Mouse (Mus musculus): ENCODE data around the gene Selenof. TPM values are rescaled to one million over a fixed set of nuclear protein-coding genes. Genes with fewer than 3 reads are reported as not detected.

The Selenof gene
- total and polyA plus RNA-seq, 3 experiments = 265 to 1,760 (median 316) TPM

- Histone ChIP-seq H3K9me3 (replicated peaks; ENCODE audit: insufficient read depth, low read length) (no peaks in the 10 kb centered on the region), H3K27me3 (ENCODE audit: control insufficient read depth in 1 of 2, insufficient read depth in 2 of 2, low read length in 2 of 2) (no peaks in the 10 kb centered on the region), H3K4me1 (ENCODE audit: control insufficient read depth in 1 of 2, insufficient read depth in 2 of 2, low read length in 2 of 2) (peaks cover 0 to 6% of the 10 kb centered on the region in 2 experiments; a peak in 3 of 4 replicates), H3K36me3 (ENCODE audit: control insufficient read depth in 1 of 2, insufficient read depth in 2 of 2, low read length in 2 of 2) (peaks cover 0 to 5% of the 10 kb centered on the region in 2 experiments; a peak in 2 of 4 replicates), H3K27ac (ENCODE audit: control insufficient read depth, low read depth, low read length) (no peak overlapping the region), H3K79me2 (ENCODE audit: control insufficient read depth, insufficient read depth, low read length, poor library complexity) (peaks cover 33% of the 10 kb centered on the region), H3K9ac (ENCODE audit: control insufficient read depth, low read depth, low read length, poor library complexity, severe bottlenecking) (no peak overlapping the region), H3K4me3 (ENCODE audit: control insufficient read depth in 1 of 2, insufficient read depth in 1 of 2, low read depth in 2 of 2, low read length in 2 of 2) (no peak overlapping the region)
- TF ChIP-seq EP300 (IDR thresholded peaks at IDR 0.05; ENCODE audit: low read depth in 1 of 2, low read length in 2 of 2) (no peak), TBP (IDR thresholded peaks at IDR 0.05; ENCODE audit: low read depth, low read length) (no peak), ETS1 (IDR thresholded peaks at IDR 0.05; ENCODE audit: low read depth, low read length) (no peak), GATA1 (IDR thresholded peaks at IDR 0.05; ENCODE audit: low read depth, low read length) (no peak), UBTF (IDR thresholded peaks at IDR 0.05; ENCODE audit: borderline replicate concordance, insufficient read depth, low read depth, low read length) (no peak), MAZ (IDR thresholded peaks at IDR 0.05; ENCODE audit: low read depth, low read length) (no peak), ZC3H11A (IDR thresholded peaks at IDR 0.05; ENCODE audit: low read depth, low read length) (no peak), SMC3 (IDR thresholded peaks at IDR 0.05; ENCODE audit: low read depth, low read length) (no peak)
- no peak for DNase-seq (ENCODE audit: low read depth, low spot score)
These were observed 11.8 kb upstream of the Selenof start for GRCm38 (mm10) chr3:144558274-144558673.

- peaks cover 0 to 6% of the 10 kb centered on the region in 2 experiments; a peak in 3 of 4 replicates for H3K4me1 ChIP-seq (ENCODE audit: control insufficient read depth in 1 of 2, insufficient read depth in 2 of 2, low read length in 2 of 2)
- H3K4me3 ChIP-seq (ENCODE audit: control insufficient read depth in 1 of 2, insufficient read depth in 1 of 2, low read depth in 2 of 2, low read length in 2 of 2) = no peak overlapping the region
These were observed 8.4 kb upstream of the Selenof start for GRCm38 (mm10) chr3:144561511-144562250.

GRCm38 (mm10) chr3:144563916-144564315, 6.2 kb upstream of the Selenof start:
- Histone ChIP-seq H3K79me2 (ENCODE audit: control insufficient read depth, insufficient read depth, low read length, poor library complexity) (peaks cover 50% of the 10 kb centered on the region), H3K4me1 (ENCODE audit: control insufficient read depth in 1 of 2, insufficient read depth in 2 of 2, low read length in 2 of 2) (peaks cover 0 to 9% of the 10 kb centered on the region in 2 experiments; a peak in 3 of 4 replicates), H3K27ac (ENCODE audit: control insufficient read depth, low read depth, low read length) (no peak overlapping the region), H3K36me3 (ENCODE audit: control insufficient read depth in 1 of 2, insufficient read depth in 2 of 2, low read length in 2 of 2) (peaks cover 0 to 24% of the 10 kb centered on the region in 2 experiments; a peak in 2 of 4 replicates), H3K9me3 (replicated peaks; ENCODE audit: insufficient read depth, low read length) (no peaks in the 10 kb centered on the region), H3K9ac (ENCODE audit: control insufficient read depth, low read depth, low read length, poor library complexity, severe bottlenecking) (no peak overlapping the region), H3K4me3 (ENCODE audit: control insufficient read depth in 1 of 2, insufficient read depth in 1 of 2, low read depth in 2 of 2, low read length in 2 of 2) (no peak overlapping the region), H3K27me3 (ENCODE audit: control insufficient read depth in 1 of 2, insufficient read depth in 2 of 2, low read length in 2 of 2) (no peaks in the 10 kb centered on the region)
- DNase-seq (ENCODE audit: low read depth, low spot score) = no peak
- TF ChIP-seq MXI1 (IDR thresholded peaks at IDR 0.05; ENCODE audit: low read depth, low read length) = no peak
- no peak for TF ChIP-seq HCFC1 (IDR thresholded peaks at IDR 0.05; ENCODE audit: low read depth, low read length)
- TF ChIP-seq ELF1 (IDR thresholded peaks at IDR 0.05; ENCODE audit: low read depth, low read length) = no peak
- TF ChIP-seq E2F4 (IDR thresholded peaks at IDR 0.05; ENCODE audit: borderline replicate concordance, low read depth, low read length) = no peak
- no peak for TF ChIP-seq JUND (IDR thresholded peaks at IDR 0.05; ENCODE audit: low read depth, low read length)
- no peak for TF ChIP-seq MAZ (IDR thresholded peaks at IDR 0.05; ENCODE audit: low read depth, low read length)
- TF ChIP-seq MYB (IDR thresholded peaks at IDR 0.05; ENCODE audit: low read depth, low read length) = no peak
- no peak for TF ChIP-seq POLR2A (IDR thresholded peaks at IDR 0.05; ENCODE audit: control insufficient read depth in 1 of 2, insufficient read depth in 1 of 2, low read depth in 1 of 2, low read length in 2 of 2, poor library complexity in 1 of 2)
- no peak for TF ChIP-seq MAFK (IDR thresholded peaks at IDR 0.05; ENCODE audit: borderline replicate concordance, low read depth, low read length)
- no peak for TF ChIP-seq GABPA (IDR thresholded peaks at IDR 0.05; ENCODE audit: low read depth, low read length)
- no peak for TF ChIP-seq KAT2A (conservative IDR thresholded peaks at IDR 0.05; ENCODE audit: low read depth, low read length)
- no peak for TF ChIP-seq RCOR1 (IDR thresholded peaks at IDR 0.05; ENCODE audit: low read depth, low read length)
- no peak for TF ChIP-seq UBTF (IDR thresholded peaks at IDR 0.05; ENCODE audit: borderline replicate concordance, insufficient read depth, low read depth, low read length)
- no peak for TF ChIP-seq TBP (IDR thresholded peaks at IDR 0.05; ENCODE audit: low read depth, low read length)
- no peak for TF ChIP-seq SIN3A (IDR thresholded peaks at IDR 0.05; ENCODE audit: low read length)

More at GRCm38 (mm10) chr3:144561511-144562250, 8.4 kb upstream of the Selenof start:
- Histone ChIP-seq H3K36me3 (ENCODE audit: control insufficient read depth in 1 of 2, insufficient read depth in 2 of 2, low read length in 2 of 2) (peaks cover 0 to 8% of the 10 kb centered on the region in 2 experiments; a peak in 2 of 4 replicates), H3K79me2 (ENCODE audit: control insufficient read depth, insufficient read depth, low read length, poor library complexity) (peaks cover 47% of the 10 kb centered on the region), H3K9me3 (replicated peaks; ENCODE audit: insufficient read depth, low read length) (no peaks in the 10 kb centered on the region), H3K27me3 (ENCODE audit: control insufficient read depth in 1 of 2, insufficient read depth in 2 of 2, low read length in 2 of 2) (no peaks in the 10 kb centered on the region), H3K9ac (ENCODE audit: control insufficient read depth, low read depth, low read length, poor library complexity, severe bottlenecking) (no peak overlapping the region), H3K27ac (ENCODE audit: control insufficient read depth, low read depth, low read length) (no peak overlapping the region)
- no peak for DNase-seq (ENCODE audit: low read depth, low spot score)
- TF ChIP-seq USF1 (IDR thresholded peaks at IDR 0.05; ENCODE audit: low read depth, low read length) = no peak
- no peak for TF ChIP-seq MYC (IDR thresholded peaks at IDR 0.05; ENCODE audit: low read depth, low read length)
- TF ChIP-seq MAZ (IDR thresholded peaks at IDR 0.05; ENCODE audit: low read depth, low read length) = no peak
- TF ChIP-seq ELF1 (IDR thresholded peaks at IDR 0.05; ENCODE audit: low read depth, low read length) = no peak
- TF ChIP-seq HCFC1 (IDR thresholded peaks at IDR 0.05; ENCODE audit: low read depth, low read length) = no peak
- TF ChIP-seq CHD1 (IDR thresholded peaks at IDR 0.05; ENCODE audit: low read depth, low read length) = no peak

Measured in MEL (cell line).